Mouse (Mus musculus) kidney, embryonic 14.5 days (tissue): ENCODE measurements at regions not wholly inside any gene's neighbourhood (a gene's known extent, or its start where the extent isn't known, plus 50 kb on each side); places are given as distances from the start of the nearest gene placed in this dataset.

Source experiments
- ATAC-seq: fragments of 200-750 bp; cut with Nextera tagmentation; 2 replicates; pipeline ENCODE4 v1.8.0; 2017; ENCODE audit warnings: moderate number of reproducible peaks, mild to moderate bottlenecking, moderate TSS enrichment, moderate library complexity; ENCODE audit not compliant: low FRiP score, low TSS enrichment
- H3K27ac ChIP-seq: fragments of 300-500 bp; sonication (generic); 2 replicates; pipeline ENCODE4 v1.5.1; 2014; ENCODE audit warnings: low read depth, mild to moderate bottlenecking, low read length, moderate library complexity, mixed read lengths
- H3K27me3 ChIP-seq: fragments of 300-500 bp; sonication (generic); 2 replicates; pipeline ENCODE4 v1.6.1; 2014; ENCODE audit warnings: mild to moderate bottlenecking, low read length; ENCODE audit not compliant: control insufficient read depth, insufficient read depth
- H3K36me3 ChIP-seq: fragments of 300-500 bp; sonication (generic); 2 replicates; pipeline ENCODE4 v1.6.1; 2014; ENCODE audit warnings: low read length, mixed read lengths; ENCODE audit not compliant: control insufficient read depth, insufficient read depth
- H3K4me1 ChIP-seq: fragments of 300-500 bp; sonication (generic); 2 replicates; pipeline ENCODE4 v1.6.1; 2014; ENCODE audit warnings: low read length, mixed read lengths; ENCODE audit not compliant: control insufficient read depth, insufficient read depth
- H3K4me2 ChIP-seq: fragments of 300-500 bp; sonication (generic); replicated peaks from 2 replicates; pipeline ENCODE4 v1.6.1; 2014; ENCODE audit warnings: low read depth, mild to moderate bottlenecking, low read length
- H3K4me3 ChIP-seq: fragments of 300-500 bp; sonication (generic); 2 replicates; pipeline ENCODE4 v1.5.1; 2014; ENCODE audit warnings: mild to moderate bottlenecking, low read length
- H3K9ac ChIP-seq: fragments of 300-500 bp; sonication (generic); 2 replicates; pipeline ENCODE4 v1.6.1; 2014; ENCODE audit warnings: low read depth, mild to moderate bottlenecking, low read length, moderate library complexity
- H3K9me3 ChIP-seq: fragments of 300-500 bp; sonication (generic); 2 replicates; pipeline ENCODE4 v1.6.1; 2016; ENCODE audit warnings: low read length; ENCODE audit not compliant: control insufficient read depth
- WGBS: fragments of 180-500 bp; shearing (Covaris S2); extraction: QIAGEN DNeasy Blood & Tissue Kit; methylation state at CpG from one replicate; pipeline ENCODE4 v1.1.7; 2014; 5-methylcytosine and 5-hydroxymethylcytosine counted together

GRCm38 (mm10) chr11:19830280-19831062 lies 93.7 kb upstream of the Spred2 start:
- ATAC-seq: peak; percentile 42; the same call in 1 of the 2 replicates
- 19% methylated on average over 18 of the region's 18 CpGs for WGBS
- Histone ChIP-seq H3K4me2 (no peak overlapping the region), H3K9me3 (no peaks in the 10 kb centered on the region), H3K27ac (no peak overlapping the region), H3K27me3 (no peaks in the 10 kb centered on the region), H3K9ac (no peak overlapping the region), H3K4me3 (no peak overlapping the region), H3K4me1 (peaks cover 5% of the 10 kb centered on the region), H3K36me3 (no peaks in the 10 kb centered on the region)

- H3K27ac ChIP-seq: no peak overlapping the region
- H3K9me3 ChIP-seq: no peaks in the 10 kb centered on the region
Measured at GRCm38 (mm10) chr11:19834561-19834960, 89.6 kb upstream of the Spred2 start.

GRCm38 (mm10) chr11:19835221-19835745 lies 88.9 kb upstream of the Spred2 start:
- H3K36me3 ChIP-seq: no peaks in the 10 kb centered on the region
- H3K4me2 ChIP-seq: 0 out of 2 replicates have a peak overlapping the region, but pooled peaks have one; percentile 8
- H3K9ac ChIP-seq: peak overlapping the region; percentile 7; the same call in 1 of the 2 replicates
- H3K4me1 ChIP-seq: peaks cover 6% of the 10 kb centered on the region
- H3K9me3 ChIP-seq: no peaks in the 10 kb centered on the region
- WGBS: 29% methylated on average over 6 of the region's 6 CpGs
- H3K27ac ChIP-seq: no peak overlapping the region
- ATAC-seq: peak; percentile 80
- H3K27me3 ChIP-seq: no peaks in the 10 kb centered on the region
- H3K4me3 ChIP-seq: no peak overlapping the region

More at GRCm38 (mm10) chr11:19834561-19834960, 89.6 kb upstream of the Spred2 start:
- Histone ChIP-seq H3K36me3 (no peaks in the 10 kb centered on the region), H3K27me3 (no peaks in the 10 kb centered on the region), H3K9ac (no peak overlapping the region), H3K4me1 (peaks cover 6% of the 10 kb centered on the region), H3K4me3 (no peak overlapping the region), H3K4me2 (no peak overlapping the region)
- no peak for ATAC-seq
- 72% methylated on average over 8 of the region's 8 CpGs for WGBS

DNA sequence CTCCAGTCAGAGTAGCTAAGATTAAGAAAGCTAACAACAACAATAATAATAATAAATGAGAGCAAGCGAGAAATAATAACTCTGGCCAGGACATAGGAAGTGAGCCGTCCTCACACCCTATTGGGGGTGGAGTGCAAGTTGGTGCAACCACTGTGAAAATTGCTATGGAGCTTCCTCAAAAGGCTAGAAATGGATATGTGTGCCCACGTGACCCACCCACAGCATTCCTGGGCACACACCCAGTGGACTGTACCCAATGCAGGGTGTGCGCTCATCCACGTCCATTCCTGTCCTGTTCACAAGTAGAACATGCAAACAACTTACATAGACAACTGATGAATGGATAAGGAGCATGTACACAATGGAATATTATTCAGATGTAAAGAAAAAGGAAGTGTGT lies 85.2 kb upstream of the Spred2 start:
- 89% methylated on average over 5 of the region's 5 CpGs for WGBS
- Histone ChIP-seq H3K9me3 (no peaks in the 10 kb centered on the region), H3K27ac (no peak overlapping the region), H3K4me2 (no peak overlapping the region), H3K36me3 (no peaks in the 10 kb centered on the region), H3K9ac (no peak overlapping the region), H3K4me1 (peaks cover 6% of the 10 kb centered on the region), H3K4me3 (no peak overlapping the region), H3K27me3 (no peaks in the 10 kb centered on the region)
- ATAC-seq: no peak

GRCm38 (mm10) chr11:19843084-19843483 lies 81.1 kb upstream of the Spred2 start:
- Histone ChIP-seq H3K27ac (no peak overlapping the region), H3K4me2 (no peak overlapping the region), H3K4me3 (no peak overlapping the region), H3K4me1 (no peaks in the 10 kb centered on the region), H3K9me3 (no peaks in the 10 kb centered on the region), H3K27me3 (no peaks in the 10 kb centered on the region), H3K9ac (no peak overlapping the region), H3K36me3 (no peaks in the 10 kb centered on the region)
- WGBS: 87% methylated on average over 3 of the region's 3 CpGs
- ATAC-seq: no peak

DNA sequence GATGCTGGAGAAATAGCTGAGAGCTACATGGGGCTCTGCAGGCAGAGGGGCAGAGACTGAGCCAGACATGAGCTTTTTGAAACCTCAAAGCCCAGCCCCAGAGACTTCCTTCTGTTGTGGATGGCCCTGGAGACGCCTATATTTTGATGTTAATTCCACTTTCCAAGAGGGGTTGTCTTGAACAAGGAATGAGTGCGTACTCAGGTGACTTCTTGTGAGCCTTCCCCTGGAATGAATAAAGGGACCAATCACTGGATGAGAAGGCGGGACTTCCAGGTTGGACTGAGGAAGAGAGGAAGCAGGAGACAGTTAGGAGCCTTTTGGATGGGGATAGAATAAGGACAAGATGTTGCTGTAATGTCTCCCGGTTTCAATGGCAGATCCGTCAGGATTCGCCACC lies 76.3 kb upstream of the Spred2 start:
- 97% methylated on average over 6 of the region's 6 CpGs for WGBS
- no peak overlapping the region for H3K4me3 ChIP-seq
- no peak overlapping the region for H3K27ac ChIP-seq
- no peaks in the 10 kb centered on the region for H3K9me3 ChIP-seq
- no peak overlapping the region for H3K4me2 ChIP-seq
- peaks cover 6% of the 10 kb centered on the region; the same call in 1 of the 2 replicates for H3K4me1 ChIP-seq
- H3K9ac ChIP-seq: no peak overlapping the region
- H3K36me3 ChIP-seq: no peaks in the 10 kb centered on the region
- ATAC-seq: no peak
- no peaks in the 10 kb centered on the region for H3K27me3 ChIP-seq

GRCm38 (mm10) chr11:19848412-19848811 lies 75.8 kb upstream of the Spred2 start:
- no peak for ATAC-seq
- Histone ChIP-seq H3K4me1 (peaks cover 6% of the 10 kb centered on the region; the same call in 1 of the 2 replicates), H3K36me3 (no peaks in the 10 kb centered on the region), H3K4me3 (no peak overlapping the region), H3K27me3 (no peaks in the 10 kb centered on the region), H3K9me3 (no peaks in the 10 kb centered on the region), H3K27ac (no peak overlapping the region), H3K9ac (no peak overlapping the region), H3K4me2 (no peak overlapping the region)
- 87% methylated on average over 6 of the region's 6 CpGs for WGBS

DNA sequence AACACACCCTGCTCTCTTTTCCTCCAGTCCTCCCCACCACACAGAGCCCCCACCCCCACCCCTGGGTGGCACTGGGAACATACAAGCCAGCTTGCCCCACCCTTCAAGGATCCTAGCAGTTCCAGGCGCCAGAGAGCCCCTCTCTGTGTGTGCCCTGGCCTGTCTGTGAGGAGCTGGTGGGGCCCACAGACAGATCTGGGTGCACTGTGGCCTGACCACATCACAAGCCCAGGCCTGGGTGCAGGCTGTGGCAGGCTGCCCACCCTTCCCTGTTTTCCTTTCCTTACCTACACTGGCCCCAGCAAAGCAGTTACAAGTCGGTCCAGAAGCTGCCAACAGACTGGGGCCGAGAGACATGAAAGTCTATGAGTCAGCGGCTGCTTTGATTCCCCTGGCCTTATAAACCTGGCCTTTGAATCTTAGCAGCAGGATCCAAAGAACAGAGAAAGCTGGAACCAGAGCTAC lies 74.8 kb upstream of the Spred2 start:
- WGBS: 46% methylated on average over 4 of the region's 4 CpGs
- no peaks in the 10 kb centered on the region for H3K9me3 ChIP-seq
- peaks cover 6% of the 10 kb centered on the region; the same call in 1 of the 2 replicates for H3K4me1 ChIP-seq
- no peak for ATAC-seq
- no peaks in the 10 kb centered on the region for H3K36me3 ChIP-seq
- no peak overlapping the region for H3K4me2 ChIP-seq
- no peak overlapping the region for H3K9ac ChIP-seq
- no peaks in the 10 kb centered on the region for H3K27me3 ChIP-seq
- no peak overlapping the region for H3K27ac ChIP-seq
- no peak overlapping the region for H3K4me3 ChIP-seq

- H3K9me3 ChIP-seq: no peaks in the 10 kb centered on the region
- no peak overlapping the region for H3K27ac ChIP-seq
- H3K9ac ChIP-seq: no peak overlapping the region
- no peaks in the 10 kb centered on the region for H3K27me3 ChIP-seq
- H3K4me2 ChIP-seq: no peak overlapping the region
- WGBS: 74% methylated on average over 3 of the region's 3 CpGs
- ATAC-seq: no peak
- no peak overlapping the region for H3K4me3 ChIP-seq
- no peaks in the 10 kb centered on the region for H3K36me3 ChIP-seq
- peaks cover 6% of the 10 kb centered on the region; the same call in 1 of the 2 replicates for H3K4me1 ChIP-seq
Measured at GRCm38 (mm10) chr11:19849844-19850420, 74.2 kb upstream of the Spred2 start.
